Mouse (Mus musculus) liver, embryonic 16.5 days (tissue): ENCODE measurements around the gene Bdkrb2. TPM values are rescaled to one million over a fixed set of nuclear protein-coding genes. Genes with fewer than 3 reads are reported as not detected.

Source experiments
- ATAC-seq: fragments of 200-750 bp; cut with Nextera tagmentation; 2 replicates; pipeline ENCODE4 v1.8.0; 2017; ENCODE audit warnings: low read depth, mild to moderate bottlenecking, moderate number of reproducible peaks, moderate library complexity
- H3K27ac ChIP-seq: fragments of 300-500 bp; sonication (generic); 2 replicates; pipeline ENCODE4 v1.5.1; 2014; ENCODE audit warnings: mild to moderate bottlenecking, low read length
- H3K27me3 ChIP-seq: fragments of 300-500 bp; sonication (generic); 2 replicates; pipeline ENCODE4 v1.6.1; 2014; ENCODE audit warnings: low read depth, low read length, mixed read lengths; ENCODE audit not compliant: control insufficient read depth, insufficient read depth
- H3K36me3 ChIP-seq: fragments of 300-500 bp; sonication (generic); 2 replicates; pipeline ENCODE4 v1.6.1; 2014; ENCODE audit warnings: mild to moderate bottlenecking; ENCODE audit not compliant: control insufficient read depth, insufficient read depth
- H3K4me1 ChIP-seq: fragments of 300-500 bp; sonication (generic); 2 replicates; pipeline ENCODE4 v1.6.1; 2014; ENCODE audit warnings: low read depth, low read length, mixed read lengths; ENCODE audit not compliant: control insufficient read depth
- H3K4me2 ChIP-seq: fragments of 300-500 bp; sonication (generic); 2 replicates; pipeline ENCODE4 v1.6.1; 2014; ENCODE audit warnings: low read depth, low read length, mixed read lengths
- H3K4me3 ChIP-seq: fragments of 300-500 bp; sonication (generic); 2 replicates; pipeline ENCODE4 v1.5.1; 2014; ENCODE audit warnings: low read depth, mild to moderate bottlenecking, low read length
- H3K9ac ChIP-seq: fragments of 300-500 bp; sonication (generic); 2 replicates; pipeline ENCODE4 v1.6.1; 2014; ENCODE audit warnings: low read depth, low read length
- H3K9me3 ChIP-seq: fragments of 300-500 bp; sonication (generic); replicated peaks from 2 replicates; pipeline ENCODE4 v1.6.1; 2016; ENCODE audit warnings: low read length; ENCODE audit not compliant: control insufficient read depth
- WGBS: fragments of 180-500 bp; shearing (Covaris S2); extraction: QIAGEN DNeasy Blood & Tissue Kit; methylation state at CpG from one replicate; pipeline ENCODE4 v1.1.7; 2014; ENCODE audit not compliant: insufficient replicate concordance; 5-methylcytosine and 5-hydroxymethylcytosine counted together
- polyA plus RNA-seq: library from polyadenylated mRNA; unstranded; fragments of >200 nt; fragmentation: Nextera tagmentation; extraction: Ambion mirVana; gene quantifications from 2 replicates; pipeline ENCODE4 v1.2.1, GENCODE M21; 2015

The Bdkrb2 gene
- polyA plus RNA-seq, 1 experiment from 2014 or later: 0.04 TPM

DNA sequence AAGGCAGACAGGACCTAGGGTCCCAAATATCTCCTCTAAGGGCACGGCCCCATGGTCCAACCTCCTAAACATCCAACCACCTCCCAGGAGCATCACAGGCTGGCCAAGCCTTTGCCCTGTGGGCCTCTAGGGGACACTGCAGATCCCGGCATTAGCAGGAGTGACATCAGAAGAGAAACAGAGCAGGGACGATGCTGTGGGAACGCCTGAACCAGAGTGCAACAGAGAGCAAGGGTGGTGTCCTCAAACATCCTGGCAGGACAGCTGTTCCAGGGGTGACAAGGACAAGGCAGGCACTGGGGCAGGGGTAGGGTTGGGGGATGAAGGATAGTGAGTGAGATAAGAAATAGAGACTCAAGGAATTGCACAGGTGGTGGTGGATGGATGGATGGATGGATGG lies 43.9 kb downstream of the Bdkrb2 start:
- Histone ChIP-seq H3K4me1 (no peaks in the 10 kb centered on the region; the same call in 1 of the 2 replicates), H3K9ac (no peak overlapping the region), H3K9me3 (no peaks in the 10 kb centered on the region), H3K4me2 (no peak overlapping the region), H3K27me3 (no peaks in the 10 kb centered on the region), H3K36me3 (no peaks in the 10 kb centered on the region), H3K4me3 (no peak overlapping the region), H3K27ac (no peak overlapping the region)
- ATAC-seq: no peak
- WGBS: 62% methylated on average over 4 of the region's 4 CpGs

- WGBS: 68% methylated on average over 2 of the region's 2 CpGs
- no peaks in the 10 kb centered on the region for H3K27me3 ChIP-seq
Measured at GRCm38 (mm10) chr12:105611045-105611444, 48.0 kb downstream of the Bdkrb2 start.

DNA sequence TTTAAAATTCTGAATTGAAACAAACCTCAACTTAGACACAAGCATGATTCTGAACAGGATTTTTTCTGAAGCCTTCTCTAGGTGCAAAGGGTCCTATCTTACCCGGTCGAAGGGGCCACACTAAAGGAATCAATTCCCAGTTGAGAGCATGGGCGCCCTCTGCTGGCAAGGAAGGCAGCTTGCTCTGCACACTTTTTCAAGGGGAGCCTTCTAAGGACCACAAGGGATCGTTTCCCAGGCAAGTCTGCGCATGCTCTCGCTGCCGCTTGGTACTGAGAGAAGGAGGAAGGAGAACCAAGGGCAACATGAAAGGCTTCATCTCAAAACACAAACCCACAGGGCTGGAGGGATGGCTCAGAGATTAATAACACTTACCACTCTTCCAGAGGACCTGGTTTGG lies 48.7 kb downstream of the Bdkrb2 start:
- Histone ChIP-seq H3K9ac (no peak overlapping the region), H3K27ac (no peak overlapping the region), H3K9me3 (no peaks in the 10 kb centered on the region), H3K4me1 (no peaks in the 10 kb centered on the region; the same call in 1 of the 2 replicates), H3K27me3 (no peaks in the 10 kb centered on the region), H3K36me3 (peaks cover 6% of the 10 kb centered on the region), H3K4me2 (no peak overlapping the region), H3K4me3 (no peak overlapping the region)
- no peak for ATAC-seq
- WGBS: 17% methylated on average over 7 of the region's 7 CpGs

More at GRCm38 (mm10) chr12:105611045-105611444, 48.0 kb downstream of the Bdkrb2 start:
- H3K4me1 ChIP-seq: no peaks in the 10 kb centered on the region; the same call in 1 of the 2 replicates
- no peak overlapping the region for H3K9ac ChIP-seq
- ATAC-seq: no peak
- H3K27ac ChIP-seq: no peak overlapping the region
- H3K4me2 ChIP-seq: no peak overlapping the region
- H3K36me3 ChIP-seq: peaks cover 2% of the 10 kb centered on the region
- H3K9me3 ChIP-seq: no peaks in the 10 kb centered on the region
- no peak overlapping the region for H3K4me3 ChIP-seq

DNA sequence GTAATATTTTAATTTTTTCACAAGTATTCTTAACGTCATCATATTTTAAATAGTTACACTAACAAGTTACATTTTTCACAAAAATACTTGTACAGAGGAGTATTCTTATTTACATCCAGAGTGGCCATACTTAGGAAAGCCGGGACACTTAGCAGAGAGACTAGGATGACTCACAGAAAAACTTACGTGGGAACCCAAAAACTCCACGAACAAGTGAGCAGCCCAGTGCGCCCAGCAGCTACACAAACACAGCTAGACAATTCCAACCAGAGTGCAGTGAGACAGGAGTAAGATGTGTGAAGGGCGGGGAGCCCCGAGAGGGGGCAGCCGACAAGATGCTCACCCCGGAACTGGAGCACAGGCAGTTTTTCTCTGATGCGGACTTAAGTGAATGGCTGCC lies 50.5 kb downstream of the Bdkrb2 start:
- Histone ChIP-seq H3K27ac (no peak overlapping the region), H3K4me1 (no peaks in the 10 kb centered on the region; the same call in 1 of the 2 replicates), H3K4me3 (no peak overlapping the region), H3K36me3 (peaks cover 13% of the 10 kb centered on the region), H3K27me3 (no peaks in the 10 kb centered on the region), H3K4me2 (no peak overlapping the region), H3K9me3 (no peaks in the 10 kb centered on the region), H3K9ac (no peak overlapping the region)
- no peak for ATAC-seq
- WGBS: 83% methylated on average over 10 of the region's 10 CpGs

DNA sequence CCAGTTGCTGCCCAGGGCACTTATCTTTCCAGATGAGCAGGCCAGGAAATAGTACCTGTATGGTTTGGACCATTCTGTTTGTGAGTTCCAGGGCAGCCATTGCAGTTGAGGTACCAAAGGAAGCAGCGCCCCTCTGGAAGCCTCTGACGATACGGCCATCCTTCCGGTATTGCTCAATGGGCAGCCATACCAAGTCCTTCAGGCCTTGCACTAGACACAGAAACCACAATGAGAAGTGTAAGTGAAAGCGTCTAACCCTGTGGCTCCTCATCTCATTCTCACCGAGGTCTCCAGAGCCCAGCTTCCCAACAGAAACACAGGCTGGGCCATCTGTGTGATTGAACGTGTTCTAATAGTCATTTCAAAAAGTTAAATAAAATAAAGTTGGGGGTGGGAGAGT lies 59.0 kb downstream of the Bdkrb2 start:
- H3K27ac ChIP-seq: no peak overlapping the region
- WGBS: 79% methylated on average over 7 of the region's 7 CpGs
- ATAC-seq: no peak
- H3K27me3 ChIP-seq: no peaks in the 10 kb centered on the region
- H3K36me3 ChIP-seq: peaks cover 36% of the 10 kb centered on the region
- H3K4me2 ChIP-seq: no peak overlapping the region
- no peaks in the 10 kb centered on the region for H3K4me1 ChIP-seq
- no peak overlapping the region for H3K4me3 ChIP-seq
- H3K9ac ChIP-seq: no peak overlapping the region
- no peaks in the 10 kb centered on the region for H3K9me3 ChIP-seq

DNA sequence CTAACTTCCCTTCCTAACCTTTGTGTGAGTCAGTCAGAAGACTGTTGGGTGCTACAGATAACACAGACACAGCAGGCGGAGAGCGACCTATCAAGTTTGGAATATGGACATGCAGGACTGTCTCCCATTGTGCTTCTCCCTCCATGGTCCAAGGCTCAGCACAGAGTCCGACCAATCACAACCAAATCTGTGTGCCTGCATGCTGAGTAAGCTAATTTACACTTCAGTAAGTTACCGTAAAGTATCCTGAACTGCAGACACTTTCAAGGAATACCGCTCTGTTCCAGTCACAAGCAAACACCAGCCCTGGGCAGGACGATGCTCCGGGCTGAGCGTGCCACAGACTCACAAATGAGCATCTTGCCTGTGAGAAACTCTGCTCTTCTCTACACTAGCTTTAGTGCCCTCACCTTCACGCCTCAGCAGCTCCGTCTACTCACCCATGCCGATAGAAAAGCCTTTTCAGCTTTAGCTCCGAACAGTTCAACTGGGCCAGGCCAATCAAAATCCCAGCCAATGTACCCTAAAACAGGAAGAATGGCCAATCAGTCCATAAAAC lies 60.0 kb downstream of the Bdkrb2 start:
- peaks cover 32% of the 10 kb centered on the region for H3K36me3 ChIP-seq
- no peaks in the 10 kb centered on the region for H3K9me3 ChIP-seq
- no peaks in the 10 kb centered on the region for H3K4me1 ChIP-seq
- H3K4me3 ChIP-seq: no peak overlapping the region
- no peak for ATAC-seq
- H3K27me3 ChIP-seq: no peaks in the 10 kb centered on the region
- H3K27ac ChIP-seq: no peak overlapping the region
- 85% methylated on average over 12 of the region's 12 CpGs for WGBS
- H3K4me2 ChIP-seq: no peak overlapping the region
- H3K9ac ChIP-seq: no peak overlapping the region

DNA sequence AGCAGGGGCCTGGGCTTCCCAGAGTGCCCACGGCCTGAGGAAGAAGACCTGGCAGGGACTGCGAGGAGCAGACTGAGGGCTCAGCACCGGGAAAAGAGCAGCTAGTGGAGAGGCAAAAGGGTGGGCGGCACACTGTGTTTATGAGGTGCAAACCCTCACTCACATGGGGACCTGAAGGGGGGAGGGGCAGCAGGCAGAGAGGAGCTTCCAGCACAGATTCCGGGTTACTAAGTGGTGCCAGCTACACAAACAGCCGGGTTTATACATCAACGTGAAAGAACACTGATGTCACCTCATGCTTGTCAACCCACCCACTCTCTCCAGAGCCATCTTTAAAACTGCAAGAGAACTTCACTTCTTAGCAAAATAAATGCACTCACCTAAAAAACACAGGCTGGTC lies 62.8 kb downstream of the Bdkrb2 start:
- no peaks in the 10 kb centered on the region for H3K4me1 ChIP-seq
- peaks cover 24% of the 10 kb centered on the region for H3K36me3 ChIP-seq
- H3K9me3 ChIP-seq: no peaks in the 10 kb centered on the region
- H3K9ac ChIP-seq: no peak overlapping the region
- H3K27me3 ChIP-seq: no peaks in the 10 kb centered on the region
- WGBS: 75% methylated on average over 7 of the region's 7 CpGs
- H3K27ac ChIP-seq: no peak overlapping the region
- H3K4me2 ChIP-seq: no peak overlapping the region
- ATAC-seq: no peak
- no peak overlapping the region for H3K4me3 ChIP-seq

- Histone ChIP-seq H3K27ac (no peak overlapping the region), H3K9ac (no peak overlapping the region), H3K4me1 (no peaks in the 10 kb centered on the region), H3K4me2 (no peak overlapping the region), H3K9me3 (no peaks in the 10 kb centered on the region), H3K36me3 (peaks cover 50% of the 10 kb centered on the region), H3K4me3 (no peak overlapping the region), H3K27me3 (no peaks in the 10 kb centered on the region)
- 88% methylated on average over 13 of the region's 13 CpGs for whole genome bisulfite sequencing
- ATAC-seq: no peak
Measured at GRCm38 (mm10) chr12:105634374-105635067, 71.5 kb downstream of the Bdkrb2 start.

DNA sequence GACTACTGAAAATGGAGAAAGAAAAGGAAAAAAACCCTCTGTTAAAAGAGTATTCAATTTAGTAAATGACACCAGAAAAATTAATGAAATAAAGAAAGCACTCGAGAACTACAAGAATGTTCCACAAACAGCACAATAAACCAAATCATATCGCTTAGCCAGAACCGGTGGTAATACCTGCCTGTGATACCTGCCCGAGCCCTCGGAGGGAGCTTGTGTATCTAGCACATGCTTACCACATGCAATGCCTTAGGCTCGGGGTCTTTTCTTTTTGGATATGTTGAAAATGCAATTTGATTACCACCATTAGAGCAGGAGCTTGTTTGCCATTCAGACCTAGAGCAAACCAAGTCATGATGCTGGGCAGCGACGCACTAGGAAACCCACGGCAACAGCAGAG lies 73.5 kb downstream of the Bdkrb2 start:
- no peak overlapping the region for H3K27ac ChIP-seq
- no peaks in the 10 kb centered on the region for H3K9me3 ChIP-seq
- no peak overlapping the region for H3K4me2 ChIP-seq
- H3K36me3 ChIP-seq: peaks cover 67% of the 10 kb centered on the region
- H3K9ac ChIP-seq: no peak overlapping the region
- H3K4me1 ChIP-seq: no peaks in the 10 kb centered on the region
- 87% methylated on average over 9 of the region's 9 CpGs for WGBS
- no peak for ATAC-seq
- no peak overlapping the region for H3K4me3 ChIP-seq
- H3K27me3 ChIP-seq: no peaks in the 10 kb centered on the region
